In the genomic region with DNA sequence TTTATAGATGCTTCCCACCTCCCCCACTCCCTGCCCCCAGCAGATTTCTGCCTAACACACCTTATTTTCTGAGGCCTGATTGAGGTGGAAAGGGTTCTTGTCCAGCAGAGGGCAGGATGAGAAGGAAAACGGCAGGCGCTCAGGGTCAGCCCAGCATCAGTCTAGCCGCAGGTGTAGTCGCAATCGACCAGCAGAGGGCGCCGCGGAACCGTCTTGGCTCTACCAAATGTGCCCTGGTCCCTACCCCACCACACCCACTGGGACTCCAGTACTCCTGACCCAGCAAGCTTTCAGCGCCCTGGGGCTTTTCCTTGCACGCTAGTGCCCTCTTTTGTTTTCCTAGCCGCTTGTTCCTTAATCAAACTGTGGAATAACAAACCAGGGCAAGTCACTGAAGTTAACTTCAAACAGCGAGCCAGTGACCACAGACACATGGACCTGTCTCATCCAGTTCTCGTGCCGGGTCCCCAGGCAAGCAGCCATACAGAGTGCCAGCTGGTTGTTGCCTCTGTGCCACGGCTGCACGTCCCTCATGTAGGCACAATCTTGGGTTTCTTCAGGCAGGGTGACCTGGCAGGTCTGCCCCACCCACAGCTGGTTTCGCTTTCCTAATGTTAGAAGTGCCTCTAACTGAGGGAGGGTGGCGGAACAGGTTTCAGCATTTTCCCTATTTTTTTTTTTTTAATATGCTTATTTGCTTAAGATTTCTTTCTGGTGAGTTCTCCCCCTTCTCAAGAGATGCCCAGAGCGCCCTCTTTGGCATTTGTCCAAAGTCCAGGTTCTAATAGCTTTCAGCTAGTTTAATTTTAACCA, we compare ENCODE assay signal across 8 mouse cellular contexts. TPM values are rescaled to one million over a fixed set of nuclear protein-coding genes. Genes with fewer than 3 reads are reported as not detected.
DNase-seq lines count a peak whose midpoint lies in the region; ATAC-seq and TF ChIP-seq lines count a peak whose summit lies in the region.

No protein-coding gene starts in this region.

- H3K27ac ChIP-seq in embryonic facial prominence, embryonic 12.5 days, result no peak overlapping the region
- H3K27ac ChIP-seq in heart, adult 2 months, result peak overlapping the region; percentile 29; the same call in 1 of the 2 replicates
- H3K27ac ChIP-seq in kidney, adult 2 months (ENCODE audit: insufficient read depth, low read depth, low read length), result peak overlapping the region; percentile 73
- no peak overlapping the region for H3K27ac ChIP-seq in limb, embryonic 11.5 days (replicated peaks; ENCODE audit: low read depth, low read length)
- H3K27ac ChIP-seq in midbrain, embryonic 13.5 days, result peak overlapping the region; percentile 36; the same call in 1 of the 2 replicates
- H3K27ac ChIP-seq in small intestine, adult 2 months (ENCODE audit: insufficient read depth, low read depth, low read length), result peak overlapping the region; percentile 91

- peak; percentile 90 for TF ChIP-seq CTCF in heart, adult 2 months (IDR thresholded peaks at IDR 0.05)
- peak; percentile 98 for TF ChIP-seq CTCF in kidney, adult 2 months (conservative IDR thresholded peaks at IDR 0.05; ENCODE audit: insufficient read depth, insufficient read length, low read depth, low read length)
- TF ChIP-seq CTCF in small intestine, adult 2 months (IDR thresholded peaks at IDR 0.05; ENCODE audit: extremely low read depth, insufficient read length, insufficient replicate concordance, low read depth, low read length), result peak; percentile 99

- no peaks in the 10 kb centered on the region for H3K9me3 ChIP-seq in embryonic facial prominence, embryonic 12.5 days
- no peaks in the 10 kb centered on the region for H3K9me3 ChIP-seq in limb, embryonic 11.5 days (ENCODE audit: control insufficient read depth, low read length)
- no peaks in the 10 kb centered on the region for H3K9me3 ChIP-seq in midbrain, embryonic 13.5 days

- TF ChIP-seq EP300 in heart, adult 2 months (IDR thresholded peaks at IDR 0.05; ENCODE audit: insufficient read depth, low read depth, low read length), result peak; percentile 96

- WGBS in embryonic facial prominence, embryonic 12.5 days, result 10% methylated on average over 20 of the region's 20 CpGs
- 13% methylated on average over 20 of the region's 20 CpGs for WGBS in heart, adult 2 months
- WGBS in kidney, adult 2 months, result 4% methylated on average over 20 of the region's 20 CpGs
- WGBS in limb, embryonic 11.5 days, result 19% methylated on average over 20 of the region's 20 CpGs
- WGBS in midbrain, embryonic 13.5 days, result 11% methylated on average over 20 of the region's 20 CpGs
- 4% methylated on average over 20 of the region's 20 CpGs for WGBS in small intestine, adult 2 months

- intact Hi-C loops in heart, adult 2 months (cut with DNase I), result loop anchor here (1.0 to 5.0 kb wide), 2 partner anchors 39 to 253 kb away; partner anchors contain the start of gene Ap5b1

- no peak for TF ChIP-seq POLR2A in heart, adult 2 months (IDR thresholded peaks at IDR 0.05; ENCODE audit: insufficient read depth, low read depth, low read length)
- TF ChIP-seq POLR2A in kidney, adult 2 months (IDR thresholded peaks at IDR 0.05; ENCODE audit: low read depth, low read length), result no peak
- no peak for TF ChIP-seq POLR2A in small intestine, adult 2 months (IDR thresholded peaks at IDR 0.05; ENCODE audit: low read depth, low read length)

- H3K9ac ChIP-seq in embryonic facial prominence, embryonic 12.5 days, result no peak overlapping the region
- peak overlapping the region; percentile 57; the same call in 1 of the 2 replicates for H3K9ac ChIP-seq in heart, adult 2 months (ENCODE audit: low read depth, low read length)
- no peak overlapping the region for H3K9ac ChIP-seq in limb, embryonic 11.5 days (ENCODE audit: low read length)
- no peak overlapping the region for H3K9ac ChIP-seq in midbrain, embryonic 13.5 days (replicated peaks)

- no peaks in the 10 kb centered on the region for H3K79me2 ChIP-seq in heart, adult 2 months (replicated peaks; ENCODE audit: control insufficient read depth, insufficient read depth, low read length)

- H3K27me3 ChIP-seq in embryonic facial prominence, embryonic 12.5 days, result 0 out of 2 replicates have a peak, but pooled peaks cover 8% of the 10 kb centered on the region
- H3K27me3 ChIP-seq in heart, adult 2 months (ENCODE audit: control insufficient read depth, insufficient read depth, low read length), result no peaks in the 10 kb centered on the region
- no peaks in the 10 kb centered on the region for H3K27me3 ChIP-seq in kidney, adult 2 months (replicated peaks; ENCODE audit: control insufficient read depth, insufficient read depth, low read length)
- H3K27me3 ChIP-seq in limb, embryonic 11.5 days (ENCODE audit: control insufficient read depth, insufficient read depth, low read length), result no peaks in the 10 kb centered on the region
- peaks cover 12% of the 10 kb centered on the region; the same call in 1 of the 2 replicates for H3K27me3 ChIP-seq in midbrain, embryonic 13.5 days
- H3K27me3 ChIP-seq in small intestine, adult 2 months (ENCODE audit: control insufficient read depth, insufficient read depth, low read length), result no peaks in the 10 kb centered on the region

- no peaks in the 10 kb centered on the region for H3K36me3 ChIP-seq in embryonic facial prominence, embryonic 12.5 days
- no peaks in the 10 kb centered on the region for H3K36me3 ChIP-seq in heart, adult 2 months (ENCODE audit: control insufficient read depth, insufficient read depth, low read length)
- H3K36me3 ChIP-seq in kidney, adult 2 months (ENCODE audit: control insufficient read depth, insufficient read depth, low read length), result no peaks in the 10 kb centered on the region
- H3K36me3 ChIP-seq in limb, embryonic 11.5 days (ENCODE audit: control insufficient read depth, insufficient read depth, low read length), result no peaks in the 10 kb centered on the region
- no peaks in the 10 kb centered on the region for H3K36me3 ChIP-seq in midbrain, embryonic 13.5 days
- H3K36me3 ChIP-seq in small intestine, adult 2 months (ENCODE audit: control insufficient read depth, insufficient read depth, low read length), result no peaks in the 10 kb centered on the region

- peak; percentile 99 for DNase-seq in 3T3-L1 (ENCODE audit: low read depth, low spot score)
- peak; percentile 98 for DNase-seq in adrenal gland, postnatal 36 days
- DNase-seq in heart, adult 2 months, result peak; percentile 95 to 97
- DNase-seq in kidney, adult 2 months, result peak; percentile 99
- peak; percentile 99 for DNase-seq in limb, embryonic 11.5 days (ENCODE audit: low spot score)

- ATAC-seq in embryonic facial prominence, embryonic 12.5 days (ENCODE audit: insufficient number of reproducible peaks, insufficient read depth, low FRiP score, low TSS enrichment), result peak; percentile 89
- ATAC-seq in limb, embryonic 11.5 days (ENCODE audit: insufficient number of reproducible peaks, low FRiP score, low TSS enrichment, low read depth), result peak; percentile 89
- peak; percentile 95 for ATAC-seq in midbrain, embryonic 13.5 days

- H3K4me2 ChIP-seq in embryonic facial prominence, embryonic 12.5 days (replicated peaks), result peak overlapping the region; percentile 43
- no peak overlapping the region for H3K4me2 ChIP-seq in limb, embryonic 11.5 days (ENCODE audit: low read depth, severe bottlenecking)
- H3K4me2 ChIP-seq in midbrain, embryonic 13.5 days (replicated peaks), result peak overlapping the region; percentile 37

- H3K4me1 ChIP-seq in embryonic facial prominence, embryonic 12.5 days, result peaks cover 8% of the 10 kb centered on the region
- H3K4me1 ChIP-seq in heart, adult 2 months (ENCODE audit: control insufficient read depth, insufficient read depth, low read length), result peaks cover 2% of the 10 kb centered on the region
- H3K4me1 ChIP-seq in kidney, adult 2 months (ENCODE audit: control insufficient read depth, insufficient read depth, low read length), result peaks cover 11% of the 10 kb centered on the region
- H3K4me1 ChIP-seq in limb, embryonic 11.5 days (ENCODE audit: control insufficient read depth, insufficient read depth, low read length), result no peaks in the 10 kb centered on the region
- H3K4me1 ChIP-seq in midbrain, embryonic 13.5 days (replicated peaks), result peaks cover 19% of the 10 kb centered on the region
- H3K4me1 ChIP-seq in small intestine, adult 2 months (ENCODE audit: control insufficient read depth, insufficient read depth, insufficient read length, low read length), result no peaks in the 10 kb centered on the region

- H3K4me3 ChIP-seq in embryonic facial prominence, embryonic 12.5 days, result no peak overlapping the region
- H3K4me3 ChIP-seq in heart, adult 2 months, result peak overlapping the region; percentile 36; the same call in 1 of the 2 replicates
- peak overlapping the region; percentile 35 for H3K4me3 ChIP-seq in kidney, adult 2 months (ENCODE audit: insufficient read depth, low read depth, low read length)
- H3K4me3 ChIP-seq in limb, embryonic 11.5 days (ENCODE audit: low read depth, low read length), result no peak overlapping the region
- H3K4me3 ChIP-seq in midbrain, embryonic 13.5 days (replicated peaks), result 0 out of 2 replicates have a peak overlapping the region, but pooled peaks have one; percentile 3
- H3K4me3 ChIP-seq in small intestine, adult 2 months (ENCODE audit: low read depth, low read length), result peak overlapping the region; percentile 55

RNA-seq across cellular contexts. Expression of gene Snx32, which starts 19.2 kb away (rescaled TPM):
- total RNA-seq in adrenal gland, postnatal 36 days (2021), result 10 to 100 TPM; 11.1 to 12.1 TPM
- polyA plus RNA-seq in embryonic facial prominence, embryonic 12.5 days (2016; fragmentation: Nextera tagmentation; extraction: Ambion mirVana), result 11.9 and 15.2 TPM in 2 replicates
- total RNA-seq in heart, adult 2 months (2021), result 1 to 10 TPM; 3.9 to 5.2 TPM
- 11.4 and 13.0 TPM in 2 replicates for polyA plus RNA-seq in heart, adult 2 months (2012; rRNA removed)
- 14.7 and 16.3 TPM in 2 replicates for polyA plus RNA-seq in kidney, adult 2 months (2012; rRNA removed)
- polyA plus RNA-seq in limb, embryonic 11.5 days (2014; fragmentation: Nextera tagmentation; extraction: Ambion mirVana), result 8.6 and 9.0 TPM in 2 replicates
- polyA plus RNA-seq in midbrain, embryonic 13.5 days (2015; fragmentation: Nextera tagmentation; extraction: Ambion mirVana), result 70.4 and 73.6 TPM in 2 replicates
- polyA plus RNA-seq in small intestine, adult 2 months (2012; rRNA removed), result 1.7 and 3.2 TPM in 2 replicates

RNA-seq across cellular contexts. Expression of gene 1700020D05Rik, which starts 25.9 kb away (rescaled TPM):
- total RNA-seq in adrenal gland, postnatal 36 days (2021), result 1 to 10 TPM; 1.0 to 1.5 TPM
- polyA plus RNA-seq in embryonic facial prominence, embryonic 12.5 days (2016; fragmentation: Nextera tagmentation; extraction: Ambion mirVana), result 0.15 TPM in 1 of 2 replicates, not detected in the other
- under 1 TPM; 0.82 to 0.89 TPM for total RNA-seq in heart, adult 2 months (2021)
- polyA plus RNA-seq in heart, adult 2 months (2012; rRNA removed), result 0.70 and 0.85 TPM in 2 replicates
- polyA plus RNA-seq in kidney, adult 2 months (2012; rRNA removed), result 0.62 and 0.69 TPM in 2 replicates
- polyA plus RNA-seq in limb, embryonic 11.5 days (2014; fragmentation: Nextera tagmentation; extraction: Ambion mirVana), result 0.35 TPM in 1 of 2 replicates, not detected in the other
- 0.26 and 0.27 TPM in 2 replicates for polyA plus RNA-seq in midbrain, embryonic 13.5 days (2015; fragmentation: Nextera tagmentation; extraction: Ambion mirVana)
- polyA plus RNA-seq in small intestine, adult 2 months (2012; rRNA removed), result 0.19 TPM in 1 of 2 replicates, not detected in the other

RNA-seq across cellular contexts. Expression of gene Ovol1, which starts 30.9 kb away (rescaled TPM):
- not detected for total RNA-seq in adrenal gland, postnatal 36 days (2021)
- polyA plus RNA-seq in embryonic facial prominence, embryonic 12.5 days (2016; fragmentation: Nextera tagmentation; extraction: Ambion mirVana), result 1.3 and 1.6 TPM in 2 replicates
- not detected for total RNA-seq in heart, adult 2 months (2021)
- polyA plus RNA-seq in heart, adult 2 months (2012; rRNA removed), result 0.04 TPM in 1 of 2 replicates, not detected in the other
- polyA plus RNA-seq in kidney, adult 2 months (2012; rRNA removed), result 9.0 and 10.4 TPM in 2 replicates
- polyA plus RNA-seq in limb, embryonic 11.5 days (2014; fragmentation: Nextera tagmentation; extraction: Ambion mirVana), result 0.74 and 0.79 TPM in 2 replicates
- 0.14 TPM in 1 of 2 replicates, not detected in the other for polyA plus RNA-seq in midbrain, embryonic 13.5 days (2015; fragmentation: Nextera tagmentation; extraction: Ambion mirVana)
- polyA plus RNA-seq in small intestine, adult 2 months (2012; rRNA removed), result 28.5 and 55.3 TPM in 2 replicates

RNA-seq across cellular contexts. Expression of gene Ap5b1, which starts 38.3 kb away (rescaled TPM):
- total RNA-seq in adrenal gland, postnatal 36 days (2021), result 1 to 10 TPM; 7.8 to 8.3 TPM
- polyA plus RNA-seq in embryonic facial prominence, embryonic 12.5 days (2016; fragmentation: Nextera tagmentation; extraction: Ambion mirVana), result 2.8 and 3.2 TPM in 2 replicates
- 1 to 10 TPM; 3.0 to 3.3 TPM for total RNA-seq in heart, adult 2 months (2021)
- 3.0 and 3.1 TPM in 2 replicates for polyA plus RNA-seq in heart, adult 2 months (2012; rRNA removed)
- 10.2 and 13.3 TPM in 2 replicates for polyA plus RNA-seq in kidney, adult 2 months (2012; rRNA removed)
- 1.2 and 1.4 TPM in 2 replicates for polyA plus RNA-seq in limb, embryonic 11.5 days (2014; fragmentation: Nextera tagmentation; extraction: Ambion mirVana)
- polyA plus RNA-seq in midbrain, embryonic 13.5 days (2015; fragmentation: Nextera tagmentation; extraction: Ambion mirVana), result 2.0 and 2.3 TPM in 2 replicates
- polyA plus RNA-seq in small intestine, adult 2 months (2012; rRNA removed), result 20.2 and 37.1 TPM in 2 replicates

RNA-seq across cellular contexts. Expression of gene Cfl1, which starts 39.3 kb away (rescaled TPM):
- total RNA-seq in adrenal gland, postnatal 36 days (2021), result 100 to 1,000 TPM; 659 to 740 TPM
- polyA plus RNA-seq in embryonic facial prominence, embryonic 12.5 days (2016; fragmentation: Nextera tagmentation; extraction: Ambion mirVana), result 2,582 and 2,586 TPM in 2 replicates
- 100 to 1,000 TPM; 169 to 194 TPM for total RNA-seq in heart, adult 2 months (2021)
- 160 and 206 TPM in 2 replicates for polyA plus RNA-seq in heart, adult 2 months (2012; rRNA removed)
- polyA plus RNA-seq in kidney, adult 2 months (2012; rRNA removed), result 395 and 413 TPM in 2 replicates
- 3,315 and 3,495 TPM in 2 replicates for polyA plus RNA-seq in limb, embryonic 11.5 days (2014; fragmentation: Nextera tagmentation; extraction: Ambion mirVana)
- polyA plus RNA-seq in midbrain, embryonic 13.5 days (2015; fragmentation: Nextera tagmentation; extraction: Ambion mirVana), result 3,599 and 3,660 TPM in 2 replicates
- 320 and 703 TPM in 2 replicates for polyA plus RNA-seq in small intestine, adult 2 months (2012; rRNA removed)

Comparison
In these comparisons a context has a peak if more than half of its experiments do, and no peak if none do; other contexts are left out.
1. H3K27ac ChIP-seq: peak in heart, adult 2 months (single experiment), kidney, adult 2 months (single experiment), midbrain, embryonic 13.5 days (single experiment) and small intestine, adult 2 months (single experiment); none in embryonic facial prominence, embryonic 12.5 days (single experiment) and limb, embryonic 11.5 days (single experiment).
2. H3K4me3 ChIP-seq: peak in heart, adult 2 months (single experiment), kidney, adult 2 months (single experiment), midbrain, embryonic 13.5 days (single experiment) and small intestine, adult 2 months (single experiment); none in embryonic facial prominence, embryonic 12.5 days (single experiment) and limb, embryonic 11.5 days (single experiment).
3. Peak in every context shown above with its lines, with median percentiles within 50 percentile points of each other: DNase-seq, ATAC-seq and CTCF ChIP-seq.